Mouse (Mus musculus) neural tube, embryonic 12.5 days (tissue): ENCODE results near the gene Rap1gds1. TPM values are rescaled to one million over a fixed set of nuclear protein-coding genes. Genes with fewer than 3 reads are reported as not detected.

Source experiments
- ATAC-seq: fragments of 200-750 bp; cut with Nextera tagmentation; 2 replicates; pipeline ENCODE4 v1.8.0; 2017; ENCODE audit warnings: low read depth, mild to moderate bottlenecking, moderate TSS enrichment, moderate library complexity; ENCODE audit not compliant: low FRiP score
- H3K27ac ChIP-seq: fragments of 300-500 bp; sonication (generic); 2 replicates; pipeline ENCODE4 v1.5.1; 2016
- H3K27me3 ChIP-seq: fragments of 300-500 bp; sonication (generic); replicated peaks from 2 replicates; pipeline ENCODE4 v1.6.1; 2016; ENCODE audit warnings: mild to moderate bottlenecking
- H3K36me3 ChIP-seq: fragments of 300-500 bp; sonication (generic); 2 replicates; pipeline ENCODE4 v1.6.1; 2016; ENCODE audit warnings: mild to moderate bottlenecking
- H3K4me1 ChIP-seq: fragments of 300-500 bp; sonication (generic); 2 replicates; pipeline ENCODE4 v1.6.1; 2016
- H3K4me2 ChIP-seq: fragments of 300-500 bp; sonication (generic); replicated peaks from 2 replicates; pipeline ENCODE4 v1.6.1; 2016; ENCODE audit warnings: mild to moderate bottlenecking
- H3K4me3 ChIP-seq: fragments of 300-500 bp; sonication (generic); 2 replicates; pipeline ENCODE4 v1.5.1; 2016
- H3K9ac ChIP-seq: fragments of 300-500 bp; sonication (generic); 2 replicates; pipeline ENCODE4 v1.6.1; 2016; ENCODE audit warnings: mild to moderate bottlenecking
- H3K9me3 ChIP-seq: fragments of 300-500 bp; sonication (generic); 2 replicates; pipeline ENCODE4 v1.6.1; 2016; ENCODE audit warnings: mild to moderate bottlenecking
- WGBS: fragments of 180-500 bp; shearing (Covaris S2); methylation state at CpG from one replicate; pipeline ENCODE4 v1.1.7; 2016; 5-methylcytosine and 5-hydroxymethylcytosine counted together
- polyA plus RNA-seq: library from polyadenylated mRNA; unstranded; fragments of >200 nt; fragmentation: Nextera tagmentation; extraction: Ambion mirVana; gene quantifications from 2 replicates; pipeline ENCODE4 v1.2.1, GENCODE M21; 2016

The Rap1gds1 gene
- polyA plus RNA-seq, 1 experiment from 2014 or later, result 93.7 TPM

GRCm38 (mm10) chr3:139041921-139042320 lies 33.1 kb downstream of the Rap1gds1 start:
- Histone ChIP-seq H3K36me3 (peaks cover 4% of the 10 kb centered on the region; the same call in 1 of the 2 replicates), H3K27me3 (no peaks in the 10 kb centered on the region), H3K9me3 (peaks cover 3% of the 10 kb centered on the region; the same call in 1 of the 2 replicates), H3K4me2 (no peak overlapping the region), H3K4me1 (no peaks in the 10 kb centered on the region), H3K4me3 (no peak overlapping the region), H3K27ac (no peak overlapping the region), H3K9ac (no peak overlapping the region)
- ATAC-seq, result no peak
- 93% methylated on average over 4 of the region's 4 CpGs for WGBS

GRCm38 (mm10) chr3:139037030-139037429 lies 38.0 kb downstream of the Rap1gds1 start:
- WGBS, result 91% methylated on average over 4 of the region's 4 CpGs
- Histone ChIP-seq H3K4me2 (no peak overlapping the region), H3K27me3 (no peaks in the 10 kb centered on the region), H3K4me3 (no peak overlapping the region), H3K9me3 (peaks cover 3% of the 10 kb centered on the region; the same call in 1 of the 2 replicates), H3K9ac (no peak overlapping the region), H3K4me1 (no peaks in the 10 kb centered on the region), H3K27ac (no peak overlapping the region), H3K36me3 (peaks cover 7% of the 10 kb centered on the region; the same call in 1 of the 2 replicates)
- no peak for ATAC-seq

GRCm38 (mm10) chr3:139033179-139033578 lies 41.8 kb downstream of the Rap1gds1 start:
- H3K4me3 ChIP-seq, result no peak overlapping the region
- H3K27me3 ChIP-seq, result no peaks in the 10 kb centered on the region
- 91% methylated on average over 6 of the region's 6 CpGs for WGBS
- H3K27ac ChIP-seq, result no peak overlapping the region
- no peaks in the 10 kb centered on the region for H3K4me1 ChIP-seq
- no peak for ATAC-seq
- H3K9me3 ChIP-seq, result no peaks in the 10 kb centered on the region
- no peak overlapping the region for H3K4me2 ChIP-seq
- peaks cover 3% of the 10 kb centered on the region; the same call in 1 of the 2 replicates for H3K36me3 ChIP-seq
- H3K9ac ChIP-seq, result no peak overlapping the region

GRCm38 (mm10) chr3:139030644-139031227 lies 44.3 kb downstream of the Rap1gds1 start:
- Histone ChIP-seq H3K27ac (no peak overlapping the region), H3K4me1 (no peaks in the 10 kb centered on the region), H3K4me2 (no peak overlapping the region), H3K27me3 (no peaks in the 10 kb centered on the region), H3K4me3 (no peak overlapping the region), H3K9ac (no peak overlapping the region), H3K36me3 (peaks cover 3% of the 10 kb centered on the region; the same call in 1 of the 2 replicates), H3K9me3 (no peaks in the 10 kb centered on the region)
- 94% methylated on average over 4 of the region's 4 CpGs for WGBS
- ATAC-seq, result no peak

GRCm38 (mm10) chr3:139025077-139025476 lies 49.9 kb downstream of the Rap1gds1 start:
- Histone ChIP-seq H3K4me1 (peaks cover 10% of the 10 kb centered on the region), H3K4me3 (no peak overlapping the region), H3K9me3 (no peaks in the 10 kb centered on the region), H3K4me2 (no peak overlapping the region), H3K36me3 (no peaks in the 10 kb centered on the region), H3K27me3 (no peaks in the 10 kb centered on the region), H3K27ac (no peak overlapping the region), H3K9ac (no peak overlapping the region)
- no peak for ATAC-seq
- WGBS, result 94% methylated on average over 5 of the region's 5 CpGs

- H3K9ac ChIP-seq, result no peak overlapping the region
- 46% methylated on average over 8 of the region's 8 CpGs for WGBS
- H3K36me3 ChIP-seq, result no peaks in the 10 kb centered on the region
- no peak overlapping the region for H3K27ac ChIP-seq
- peak; percentile 90 for ATAC-seq
- H3K4me1 ChIP-seq, result peaks cover 10% of the 10 kb centered on the region
- no peaks in the 10 kb centered on the region for H3K9me3 ChIP-seq
- H3K27me3 ChIP-seq, result no peaks in the 10 kb centered on the region
- no peak overlapping the region for H3K4me2 ChIP-seq
- H3K4me3 ChIP-seq, result no peak overlapping the region
Measured at GRCm38 (mm10) chr3:139023585-139023984, 51.4 kb downstream of the Rap1gds1 start.

- ATAC-seq, result no peak
- no peaks in the 10 kb centered on the region for H3K4me1 ChIP-seq
- H3K27ac ChIP-seq, result no peak overlapping the region
- H3K4me3 ChIP-seq, result no peak overlapping the region
- no peak overlapping the region for H3K4me2 ChIP-seq
- H3K9me3 ChIP-seq, result no peaks in the 10 kb centered on the region
- H3K9ac ChIP-seq, result no peak overlapping the region
- 87% methylated on average over 9 of the region's 9 CpGs for WGBS
- H3K36me3 ChIP-seq, result peaks cover 4% of the 10 kb centered on the region
- H3K27me3 ChIP-seq, result no peaks in the 10 kb centered on the region
Measured at GRCm38 (mm10) chr3:139012352-139012751, 62.6 kb downstream of the Rap1gds1 start.

GRCm38 (mm10) chr3:139005669-139006068 lies 69.3 kb downstream of the Rap1gds1 start:
- H3K36me3 ChIP-seq, result no peaks in the 10 kb centered on the region
- no peak overlapping the region for H3K9ac ChIP-seq
- no peaks in the 10 kb centered on the region for H3K9me3 ChIP-seq
- H3K4me1 ChIP-seq, result no peaks in the 10 kb centered on the region
- ATAC-seq, result no peak
- no peak overlapping the region for H3K27ac ChIP-seq
- no peaks in the 10 kb centered on the region for H3K27me3 ChIP-seq
- no peak overlapping the region for H3K4me3 ChIP-seq
- H3K4me2 ChIP-seq, result no peak overlapping the region

- Histone ChIP-seq H3K4me2 (no peak overlapping the region), H3K9me3 (no peaks in the 10 kb centered on the region), H3K9ac (no peak overlapping the region), H3K27ac (no peak overlapping the region), H3K4me3 (no peak overlapping the region), H3K4me1 (no peaks in the 10 kb centered on the region), H3K27me3 (no peaks in the 10 kb centered on the region), H3K36me3 (no peaks in the 10 kb centered on the region)
- WGBS, result 87% methylated on average over 6 of the region's 6 CpGs
- no peak for ATAC-seq
Measured at GRCm38 (mm10) chr3:139002774-139003173, 72.2 kb downstream of the Rap1gds1 start.

GRCm38 (mm10) chr3:139000071-139000867 lies 74.7 kb downstream of the Rap1gds1 start:
- Histone ChIP-seq H3K27me3 (no peaks in the 10 kb centered on the region), H3K4me3 (no peak overlapping the region), H3K9me3 (no peaks in the 10 kb centered on the region; the same call in 1 of the 2 replicates), H3K9ac (no peak overlapping the region), H3K36me3 (0 out of 2 replicates have a peak, but pooled peaks cover 10% of the 10 kb centered on the region), H3K4me1 (no peaks in the 10 kb centered on the region), H3K27ac (no peak overlapping the region), H3K4me2 (no peak overlapping the region)
- ATAC-seq, result no peak
- 93% methylated on average over 9 of the region's 9 CpGs for WGBS

- H3K4me3 ChIP-seq, result no peak overlapping the region
- ATAC-seq, result no peak
- no peaks in the 10 kb centered on the region for H3K4me1 ChIP-seq
- no peak overlapping the region for H3K9ac ChIP-seq
- H3K4me2 ChIP-seq, result no peak overlapping the region
- no peaks in the 10 kb centered on the region; the same call in 1 of the 2 replicates for H3K9me3 ChIP-seq
- no peaks in the 10 kb centered on the region for H3K27me3 ChIP-seq
- H3K27ac ChIP-seq, result no peak overlapping the region
- WGBS, result 84% methylated on average over 5 of the region's 5 CpGs
- 0 out of 2 replicates have a peak, but pooled peaks cover 10% of the 10 kb centered on the region for H3K36me3 ChIP-seq
Measured at GRCm38 (mm10) chr3:138993473-138993872, 81.5 kb downstream of the Rap1gds1 start.

GRCm38 (mm10) chr3:138991367-138991766 lies 83.6 kb downstream of the Rap1gds1 start:
- H3K4me3 ChIP-seq, result no peak overlapping the region
- H3K4me2 ChIP-seq, result no peak overlapping the region
- peaks cover 5% of the 10 kb centered on the region for H3K9me3 ChIP-seq
- no peak overlapping the region for H3K27ac ChIP-seq
- H3K27me3 ChIP-seq, result no peaks in the 10 kb centered on the region
- WGBS, result 86% methylated on average over 1 of the region's 1 CpGs
- no peak overlapping the region for H3K9ac ChIP-seq
- H3K36me3 ChIP-seq, result peaks cover 10% of the 10 kb centered on the region; the same call in 1 of the 2 replicates
- ATAC-seq, result no peak
- H3K4me1 ChIP-seq, result no peaks in the 10 kb centered on the region
